Mouse (Mus musculus) olfactory bulb, adult 2 months (tissue): ENCODE measurements at regions not wholly inside any gene's neighbourhood (a gene's known extent, or its start where the extent isn't known, plus 50 kb on each side); places are given as distances from the start of the nearest gene placed in this dataset.

Experiments used
- CTCF ChIP-seq: fragments of 200-500 bp; IDR thresholded peaks from 2 replicates; pipeline ENCODE4 v1.5.1; 2012; ENCODE audit warnings: low read depth, mild to moderate bottlenecking, low read length, moderate library complexity; ENCODE audit not compliant: insufficient read depth
- POLR2A ChIP-seq: fragments of 200-500 bp; IDR thresholded peaks from 2 replicates; pipeline ENCODE4 v1.6.1; 2012; ENCODE audit warnings: mild to moderate bottlenecking, low read depth, low read length, moderate library complexity; ENCODE audit not compliant: insufficient read depth

DNA sequence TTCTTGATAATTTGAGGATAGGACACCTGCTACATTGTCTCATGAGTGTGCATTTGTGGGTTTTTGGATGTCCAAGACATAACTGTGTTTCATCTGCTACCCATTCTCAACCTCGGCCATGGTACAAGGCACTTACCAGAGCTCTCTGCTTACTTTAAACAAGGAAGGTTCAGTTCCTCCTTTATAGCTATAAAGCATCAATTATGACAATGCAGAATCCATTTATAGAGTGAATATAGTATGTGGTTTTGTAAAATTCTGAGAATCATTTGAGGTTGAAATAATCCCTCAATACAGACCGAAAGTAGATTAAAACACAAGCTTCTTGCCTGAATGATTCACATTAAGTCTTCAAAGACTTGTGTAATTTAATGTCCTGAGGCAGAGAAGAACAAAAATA is 64.9 kb upstream of the 2210010C04Rik start:
- TF ChIP-seq CTCF (no peak), POLR2A (no peak)
